Mouse (Mus musculus): ENCODE data around the gene Smtnl1.

- TF ChIP-seq CHD2 (IDR thresholded peaks at IDR 0.05; ENCODE audit: low read length) (no peak), CTCF (conservative IDR thresholded peaks at IDR 0.05 in 1 of 2, IDR thresholded peaks at IDR 0.05 in 1 of 2; ENCODE audit: low read depth in 2 of 2, low read length in 2 of 2) (peak; percentile 65 to 73), E2F4 (IDR thresholded peaks at IDR 0.05; ENCODE audit: insufficient replicate concordance, low read depth, low read length) (no peak), MEF2A (IDR thresholded peaks at IDR 0.05; ENCODE audit: borderline replicate concordance, low read depth, low read length) (no peak), POLR2AphosphoS2 (IDR thresholded peaks at IDR 0.05; ENCODE audit: low read depth, low read length) (no peak), SMC3 (IDR thresholded peaks at IDR 0.05; ENCODE audit: low read depth, low read length) (peak; percentile 55)
Measured at GRCm38 (mm10) chr2:84865616-84866571, 43.4 kb upstream of the Smtnl1 start.

Measured in CH12.LX (cell line).